Mouse (Mus musculus) embryonic fibroblast, embryonic 13.5 days (primary cell): ENCODE measurements around the gene Ranbp3. TPM values are rescaled to one million over a fixed set of nuclear protein-coding genes. Genes with fewer than 3 reads are reported as not detected.
"Not testable (repeated sequence)": the region's sequence is repeated elsewhere in the genome, so short reads cannot be mapped to it uniquely, and the experiment has no call there.

ENCODE experiments used
- H3K27ac ChIP-seq: 2 replicates; pipeline ENCODE4 v1.5.1; 2012; ENCODE audit warnings: low read length, control low read depth, inconsistent platforms; ENCODE audit not compliant: insufficient read depth
- H3K4me1 ChIP-seq: 2 replicates; pipeline ENCODE4 v1.6.1; 2011; ENCODE audit warnings: low read length; ENCODE audit not compliant: control insufficient read depth, insufficient read depth
- H3K4me3 ChIP-seq: 2 replicates; pipeline ENCODE4 v1.5.1; 2011; ENCODE audit warnings: mild to moderate bottlenecking, control low read depth, low read length; ENCODE audit not compliant: insufficient read depth
- CTCF ChIP-seq: IDR thresholded peaks from 2 replicates; pipeline ENCODE4 v1.5.1; 2011; ENCODE audit warnings: mild to moderate bottlenecking, control low read depth, low read length, moderate library complexity, borderline replicate concordance; ENCODE audit not compliant: insufficient read depth
- POLR2A ChIP-seq: IDR thresholded peaks from 2 replicates; pipeline ENCODE4 v1.6.1; 2011; ENCODE audit warnings: low read depth, mild to moderate bottlenecking, control low read depth, low read length, moderate library complexity
- polyA plus RNA-seq: library from polyadenylated mRNA; stranded (reverse); fragments of >200 nt; gene quantifications from 2 replicates; pipeline ENCODE4 v1.2.4, GENCODE M21; 2011; ENCODE audit warnings: low read depth; ENCODE audit not compliant: missing spikeins, insufficient read length

Gene Ranbp3
- polyA plus RNA-seq = 42.3 and 45.7 TPM in 2 replicates

DNA sequence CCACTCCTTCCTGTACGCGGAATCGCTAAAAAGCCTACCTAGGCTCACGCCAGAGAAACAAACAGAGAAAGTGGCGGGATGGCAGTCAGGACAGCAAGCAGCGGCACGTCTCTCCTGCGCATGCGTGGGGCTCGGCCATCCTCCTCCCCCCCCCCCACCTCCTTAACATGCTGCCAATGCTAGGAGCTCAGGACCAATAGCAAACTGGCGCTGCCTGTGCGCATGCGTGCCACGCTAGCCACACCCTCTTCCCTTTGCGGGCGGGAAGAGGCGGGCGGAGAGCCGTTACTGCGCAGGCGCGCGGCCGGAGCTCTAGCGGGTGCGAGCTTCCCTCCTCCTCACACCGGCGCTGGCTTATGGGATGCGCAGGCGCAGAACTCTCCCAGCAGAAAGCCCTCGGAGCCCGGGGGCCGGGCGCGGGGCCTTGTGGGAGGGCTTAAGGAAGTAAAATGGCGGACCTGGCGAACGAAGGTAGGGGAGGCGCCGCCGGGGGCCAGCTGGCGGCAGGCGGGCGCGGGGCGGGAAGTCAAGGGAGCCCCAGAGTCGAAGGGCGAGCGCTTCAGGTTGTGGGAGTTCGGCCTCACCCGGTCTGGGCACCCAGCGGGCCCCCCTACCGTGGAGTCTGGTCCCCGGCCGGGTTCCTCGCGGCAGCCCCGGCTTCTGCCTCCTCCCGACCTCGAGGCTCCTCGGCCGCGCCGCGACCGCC is at the start of gene Ranbp3:
Ranbp3 (plus strand) TSS at position 354 of the 706 bp plus-strand sequence.
- Histone ChIP-seq H3K27ac (peak within 1 kb of the TSS; percentile 65), H3K4me3 (peak within 1 kb of the TSS; percentile 93), H3K4me1 (peaks cover 8% of the 10 kb centered on the region; the same call in 1 of the 2 replicates)
- TF ChIP-seq CTCF = no peak
- peak; percentile 97 for TF ChIP-seq POLR2A

- Histone ChIP-seq H3K4me1 (0 out of 2 replicates have a peak, but pooled peaks cover 8% of the 10 kb centered on the region), H3K4me3 (peak overlapping the region; percentile 98), H3K27ac (peak overlapping the region; percentile 87)
- peak; percentile 37; the same call in 1 of the 2 replicates for TF ChIP-seq POLR2A
- TF ChIP-seq CTCF = no peak
These were observed 47.6 kb upstream of the Ranbp3 start for GRCm38 (mm10) chr17:56625495-56625894.

GRCm38 (mm10) chr17:56626260-56626659 is 46.8 kb upstream of the Ranbp3 start:
- Histone ChIP-seq H3K4me1 (0 out of 2 replicates have a peak, but pooled peaks cover 8% of the 10 kb centered on the region), H3K27ac (peak overlapping the region; percentile 87), H3K4me3 (peak overlapping the region; percentile 98)
- TF ChIP-seq POLR2A (peak; percentile 31), CTCF (no peak)

DNA sequence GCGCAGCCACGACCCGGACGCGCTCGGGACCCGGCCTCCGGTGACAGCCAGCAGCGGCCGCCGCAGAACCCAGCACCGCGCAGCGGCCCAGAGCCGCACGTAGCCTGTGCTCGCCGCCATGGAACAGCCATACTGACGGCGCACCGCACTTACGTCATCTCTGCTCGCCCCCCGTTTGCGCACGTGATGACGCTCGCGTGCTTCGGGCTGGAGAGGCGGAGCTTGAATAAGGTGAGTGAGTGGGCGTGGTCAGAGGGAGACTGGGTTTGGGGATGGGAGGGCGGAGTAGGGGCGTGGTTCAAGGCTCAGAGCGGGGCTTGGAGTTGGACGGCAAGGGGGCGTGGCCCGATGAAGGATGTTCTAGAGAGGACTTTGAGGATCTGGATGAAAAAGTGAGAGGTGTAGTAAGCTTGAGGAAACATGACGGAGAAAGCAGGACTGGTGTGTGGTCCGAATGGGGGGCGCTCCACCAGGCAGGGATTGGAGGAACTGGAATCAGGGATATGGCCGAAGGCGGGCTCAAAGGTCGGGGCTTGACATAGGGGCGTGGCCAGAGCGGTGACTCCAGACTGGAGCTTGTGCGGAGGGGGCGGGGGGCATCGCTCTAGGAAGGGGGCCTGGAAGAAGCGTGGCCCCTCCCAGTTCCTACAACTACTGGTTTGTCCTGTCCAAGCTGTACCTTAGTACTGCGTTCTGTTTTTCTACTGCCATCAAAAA is 46.2 kb upstream of the Ranbp3 start, which contains the start of gene Lonp1:
Lonp1 (minus strand) TSS at position 134 of the 717 bp plus-strand sequence.
- TF ChIP-seq CTCF (no peak), POLR2A (peak; percentile 88)
- Histone ChIP-seq H3K4me3 (peak within 1 kb of the TSS; percentile 98), H3K27ac (peak within 1 kb of the TSS; percentile 87)

GRCm38 (mm10) chr17:56627530-56628277 is 45.4 kb upstream of the Ranbp3 start, which contains the start of gene Catsperd:
Gene Catsperd (plus strand): TSS chr17:56628143.
- H3K27ac ChIP-seq = no peak within 1 kb of the TSS
- H3K4me1 ChIP-seq = 0 out of 2 replicates have a peak, but pooled peaks cover 8% of the 10 kb centered on the region
- H3K4me3 ChIP-seq = peak within 1 kb of the TSS; percentile 50
- TF ChIP-seq CTCF (no peak), POLR2A (no peak)

More for the DNA sequence above, 46.2 kb upstream of the Ranbp3 start, which contains the start of gene Lonp1:
- 0 out of 2 replicates have a peak, but pooled peaks cover 8% of the 10 kb centered on the region for H3K4me1 ChIP-seq

DNA sequence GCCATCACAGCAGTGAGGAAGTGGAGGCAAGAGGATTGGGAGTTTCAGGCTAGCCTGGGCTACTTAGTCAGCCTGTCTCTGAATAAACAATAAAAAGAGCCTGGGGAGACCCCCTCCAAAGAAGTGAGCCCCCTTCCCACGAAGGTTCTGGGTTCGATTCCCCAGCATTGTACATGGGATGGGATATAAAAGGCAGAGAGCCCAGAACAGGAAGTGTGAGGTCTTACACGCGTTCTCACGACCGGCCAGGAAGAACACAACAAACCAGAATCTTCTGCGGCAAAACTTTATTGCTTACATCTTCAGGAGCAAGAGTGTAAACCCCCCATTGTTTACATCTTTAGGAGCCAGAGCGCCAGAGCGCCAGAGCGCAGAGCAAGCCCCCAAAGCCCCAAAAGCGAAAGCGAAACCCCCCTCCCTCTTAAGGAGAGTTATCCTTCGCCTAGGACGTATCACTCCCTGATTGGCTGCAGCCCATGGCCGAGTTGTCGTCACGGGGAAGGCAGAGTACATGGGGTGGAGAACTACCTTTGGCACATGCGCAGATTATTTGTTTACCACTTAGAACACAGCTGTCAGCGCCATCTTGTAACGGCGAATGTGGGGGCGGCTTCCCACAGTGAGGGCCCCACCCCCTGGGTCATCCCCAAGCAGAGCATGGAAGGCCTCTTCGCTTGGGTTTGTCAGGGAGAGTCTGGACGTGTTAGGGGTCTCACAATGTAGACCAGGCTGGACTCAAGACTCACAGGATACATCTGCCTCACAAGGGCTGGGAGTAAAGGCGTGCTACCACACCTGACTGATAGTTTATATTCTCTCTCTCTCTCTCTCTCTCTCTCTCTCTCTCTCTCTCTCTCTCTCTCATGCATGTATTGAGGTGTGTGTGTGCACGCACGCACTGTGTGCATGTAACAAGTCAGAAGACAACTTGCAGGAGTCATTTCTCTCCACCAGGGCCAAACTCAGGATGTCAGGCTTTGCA is 43.0 kb upstream of the Ranbp3 start:
- H3K4me1 ChIP-seq, H3K27ac ChIP-seq, H3K4me3 ChIP-seq: not testable (repeated sequence)

GRCm38 (mm10) chr17:56631807-56632206 is 41.3 kb upstream of the Ranbp3 start:
- TF ChIP-seq POLR2A (no peak), CTCF (no peak)
- Histone ChIP-seq H3K4me1 (0 out of 2 replicates have a peak, but pooled peaks cover 6% of the 10 kb centered on the region), H3K27ac (no peak overlapping the region), H3K4me3 (no peak overlapping the region)

DNA sequence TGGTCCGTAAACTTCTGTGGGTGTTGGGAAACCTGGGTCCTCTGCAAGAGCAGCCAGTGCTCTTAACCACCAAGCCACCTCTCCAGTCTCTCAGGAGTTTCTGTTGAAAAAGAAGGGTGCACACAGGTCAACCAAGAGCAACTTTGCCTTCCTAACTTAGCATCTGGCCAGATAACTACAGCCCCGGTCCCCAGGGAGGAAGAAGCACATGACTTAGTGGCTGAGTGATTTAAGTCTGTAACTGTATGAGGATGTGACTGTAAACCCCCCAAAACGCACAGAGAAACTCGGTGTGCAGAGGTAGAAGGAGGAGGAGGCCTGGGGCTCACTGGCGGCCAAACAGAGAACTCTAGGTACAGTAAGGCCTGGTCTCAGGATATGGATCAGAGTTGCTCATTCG is 39.1 kb upstream of the Ranbp3 start:
- TF ChIP-seq CTCF (no peak), POLR2A (no peak)
- no peak overlapping the region for H3K27ac ChIP-seq
- no peaks in the 10 kb centered on the region for H3K4me1 ChIP-seq
- H3K4me3 ChIP-seq = no peak overlapping the region
